Mouse (Mus musculus) neural tube, embryonic 14.5 days (tissue): Measurements from ENCODE around the gene Syt9. TPM values are rescaled to one million over a fixed set of nuclear protein-coding genes. Genes with fewer than 3 reads are reported as not detected.

ENCODE experiments used
- ATAC-seq: fragments of 200-750 bp; cut with Nextera tagmentation; 2 replicates; pipeline ENCODE4 v1.8.0; 2017; ENCODE audit warnings: low read depth, mild to moderate bottlenecking, moderate TSS enrichment, moderate library complexity
- H3K27ac ChIP-seq: fragments of 300-500 bp; sonication (generic); 2 replicates; pipeline ENCODE4 v1.5.1; 2014; ENCODE audit warnings: low read depth, mild to moderate bottlenecking, control low read depth, low read length, moderate library complexity, mixed read lengths
- H3K27me3 ChIP-seq: fragments of 300-500 bp; sonication (generic); 2 replicates; pipeline ENCODE4 v1.6.1; 2014; ENCODE audit warnings: low read length; ENCODE audit not compliant: control insufficient read depth, insufficient read depth
- H3K36me3 ChIP-seq: fragments of 300-500 bp; sonication (generic); 2 replicates; pipeline ENCODE4 v1.6.1; 2014; ENCODE audit warnings: low read length, mixed read lengths; ENCODE audit not compliant: control insufficient read depth, insufficient read depth
- H3K4me1 ChIP-seq: fragments of 300-500 bp; sonication (generic); 2 replicates; pipeline ENCODE4 v1.6.1; 2014; ENCODE audit warnings: low read length; ENCODE audit not compliant: control insufficient read depth, insufficient read depth
- H3K4me2 ChIP-seq: fragments of 300-500 bp; sonication (generic); 2 replicates; pipeline ENCODE4 v1.6.1; 2014; ENCODE audit warnings: mild to moderate bottlenecking, low read depth, low read length, control low read depth
- H3K4me3 ChIP-seq: fragments of 300-500 bp; sonication (generic); 2 replicates; pipeline ENCODE4 v1.5.1; 2014; ENCODE audit warnings: low read depth, low read length, control low read depth, mixed read lengths
- H3K9ac ChIP-seq: fragments of 300-500 bp; sonication (generic); replicated peaks from 2 replicates; pipeline ENCODE4 v1.6.1; 2014; ENCODE audit warnings: low read depth, mild to moderate bottlenecking, control low read depth, low read length, mixed read lengths
- H3K9me3 ChIP-seq: fragments of 300-500 bp; sonication (generic); 2 replicates; pipeline ENCODE4 v1.6.1; 2016; ENCODE audit warnings: low read length; ENCODE audit not compliant: control insufficient read depth
- WGBS: fragments of 180-500 bp; shearing (Covaris S2); extraction: QIAGEN DNeasy Blood & Tissue Kit; methylation state at CpG from one replicate; pipeline ENCODE4 v1.1.7; 2014; 5-methylcytosine and 5-hydroxymethylcytosine counted together
- polyA plus RNA-seq: library from polyadenylated mRNA; unstranded; fragments of >200 nt; fragmentation: Nextera tagmentation; extraction: Ambion mirVana; gene quantifications from 2 replicates; pipeline ENCODE4 v1.2.1, GENCODE M21; 2014

The Syt9 gene
- polyA plus RNA-seq, 1 experiment from 2014 or later, result 12.7 TPM

GRCm38 (mm10) chr7:107371126-107371920 lies 795 bp downstream of the Syt9 start:
- Histone ChIP-seq H3K4me1 (0 out of 2 replicates have a peak, but pooled peaks cover 4% of the 10 kb centered on the region), H3K36me3 (no peaks in the 10 kb centered on the region), H3K27ac (no peak overlapping the region), H3K4me2 (peak overlapping the region; percentile 98), H3K9ac (peak overlapping the region; percentile 68), H3K4me3 (peak overlapping the region; percentile 70), H3K27me3 (peaks cover 17% of the 10 kb centered on the region), H3K9me3 (no peaks in the 10 kb centered on the region)
- peak; percentile 1 for ATAC-seq
- WGBS, result 3% methylated on average over 44 of the region's 45 CpGs

- 74% methylated on average over 5 of the region's 5 CpGs for WGBS
- no peak overlapping the region for H3K4me3 ChIP-seq
- peak; percentile 75; the same call in 1 of the 2 replicates for ATAC-seq
Measured at GRCm38 (mm10) chr7:107380562-107380961, 10.0 kb downstream of the Syt9 start.

GRCm38 (mm10) chr7:107389604-107390003 lies 19.1 kb downstream of the Syt9 start:
- no peaks in the 10 kb centered on the region for H3K4me1 ChIP-seq
- no peak overlapping the region for H3K9ac ChIP-seq
- H3K27ac ChIP-seq, result no peak overlapping the region
- ATAC-seq, result no peak
- no peaks in the 10 kb centered on the region for H3K9me3 ChIP-seq
- no peak overlapping the region for H3K4me3 ChIP-seq
- H3K27me3 ChIP-seq, result no peaks in the 10 kb centered on the region
- no peaks in the 10 kb centered on the region for H3K36me3 ChIP-seq
- no peak overlapping the region for H3K4me2 ChIP-seq

More at GRCm38 (mm10) chr7:107380562-107380961, 10.0 kb downstream of the Syt9 start:
- no peaks in the 10 kb centered on the region for H3K9me3 ChIP-seq
- H3K4me1 ChIP-seq, result no peaks in the 10 kb centered on the region
- H3K27ac ChIP-seq, result no peak overlapping the region
- no peaks in the 10 kb centered on the region for H3K27me3 ChIP-seq
- no peak overlapping the region for H3K4me2 ChIP-seq
- H3K9ac ChIP-seq, result no peak overlapping the region
- H3K36me3 ChIP-seq, result no peaks in the 10 kb centered on the region

- H3K9me3 ChIP-seq, result no peaks in the 10 kb centered on the region
- no peak overlapping the region for H3K27ac ChIP-seq
- H3K4me1 ChIP-seq, result 0 out of 2 replicates have a peak, but pooled peaks cover 2% of the 10 kb centered on the region
- no peak overlapping the region for H3K4me2 ChIP-seq
- H3K4me3 ChIP-seq, result no peak overlapping the region
- ATAC-seq, result 0 out of 2 replicates have a peak, but pooled peaks have one; percentile 21
- H3K9ac ChIP-seq, result no peak overlapping the region
- H3K27me3 ChIP-seq, result no peaks in the 10 kb centered on the region
- H3K36me3 ChIP-seq, result no peaks in the 10 kb centered on the region
- WGBS, result 73% methylated on average over 2 of the region's 2 CpGs
Measured at GRCm38 (mm10) chr7:107392749-107393148, 22.2 kb downstream of the Syt9 start.

GRCm38 (mm10) chr7:107400061-107400799 lies 29.7 kb downstream of the Syt9 start:
- Histone ChIP-seq H3K4me3 (no peak overlapping the region), H3K4me1 (no peaks in the 10 kb centered on the region), H3K4me2 (no peak overlapping the region), H3K27ac (no peak overlapping the region), H3K9me3 (no peaks in the 10 kb centered on the region), H3K9ac (no peak overlapping the region), H3K27me3 (no peaks in the 10 kb centered on the region), H3K36me3 (no peaks in the 10 kb centered on the region)
- 93% methylated on average over 15 of the region's 15 CpGs for WGBS
- no peak for ATAC-seq

GRCm38 (mm10) chr7:107403261-107403660 lies 32.7 kb downstream of the Syt9 start:
- WGBS, result 73% methylated on average over 3 of the region's 3 CpGs
- Histone ChIP-seq H3K9me3 (no peaks in the 10 kb centered on the region), H3K27ac (no peak overlapping the region), H3K27me3 (no peaks in the 10 kb centered on the region), H3K4me3 (no peak overlapping the region), H3K4me1 (no peaks in the 10 kb centered on the region), H3K36me3 (no peaks in the 10 kb centered on the region), H3K4me2 (no peak overlapping the region), H3K9ac (no peak overlapping the region)
- ATAC-seq, result no peak

GRCm38 (mm10) chr7:107414928-107415327 lies 44.4 kb downstream of the Syt9 start:
- Histone ChIP-seq H3K4me2 (no peak overlapping the region), H3K9ac (no peak overlapping the region), H3K9me3 (no peaks in the 10 kb centered on the region), H3K27ac (no peak overlapping the region), H3K27me3 (no peaks in the 10 kb centered on the region), H3K36me3 (no peaks in the 10 kb centered on the region), H3K4me1 (no peaks in the 10 kb centered on the region), H3K4me3 (no peak overlapping the region)
- 95% methylated on average over 6 of the region's 6 CpGs for WGBS
- no peak for ATAC-seq

- no peaks in the 10 kb centered on the region for H3K27me3 ChIP-seq
- ATAC-seq, result no peak
- H3K9me3 ChIP-seq, result no peaks in the 10 kb centered on the region
- no peak overlapping the region for H3K4me3 ChIP-seq
- H3K9ac ChIP-seq, result no peak overlapping the region
- no peak overlapping the region for H3K4me2 ChIP-seq
- no peaks in the 10 kb centered on the region for H3K4me1 ChIP-seq
- no peaks in the 10 kb centered on the region for H3K36me3 ChIP-seq
- H3K27ac ChIP-seq, result no peak overlapping the region
- 76% methylated on average over 3 of the region's 3 CpGs for WGBS
Measured at GRCm38 (mm10) chr7:107417043-107417850, 46.7 kb downstream of the Syt9 start.
